Mouse (Mus musculus): ENCODE data around the gene Rnf40. TPM values are rescaled to one million over a fixed set of nuclear protein-coding genes. Genes with fewer than 3 reads are reported as not detected.
"Not testable (repeated sequence)": the region's sequence is repeated elsewhere in the genome, so short reads cannot be mapped to it uniquely, and the experiment has no call there.

The Rnf40 gene
- total RNA-seq, 2 experiments from 2014 or later: 48.4 to 50.5 TPM

GRCm38 (mm10) chr7:127601735-127602134 lies 13.2 kb downstream of the Rnf40 start:
- no peak for DNase-seq (ENCODE audit: low spot score in 2 of 2)

GRCm38 (mm10) chr7:127602903-127603302 lies 14.3 kb downstream of the Rnf40 start:
- no peak for DNase-seq (ENCODE audit: low spot score in 2 of 2)

- DNase-seq (ENCODE audit: low spot score in 2 of 2): no peak
These were observed 15.7 kb downstream of the Rnf40 start for GRCm38 (mm10) chr7:127604256-127604655.

- DNase-seq (ENCODE audit: low spot score in 2 of 2): no peak
These were observed 18.6 kb downstream of the Rnf40 start for GRCm38 (mm10) chr7:127607150-127607549.

GRCm38 (mm10) chr7:127611011-127611410 lies 22.4 kb downstream of the Rnf40 start:
- DNase-seq (ENCODE audit: low spot score in 2 of 2): no peak

GRCm38 (mm10) chr7:127611561-127611960 lies 23.0 kb downstream of the Rnf40 start:
- no peak for DNase-seq (ENCODE audit: low spot score in 2 of 2)

GRCm38 (mm10) chr7:127613501-127613900 lies 24.9 kb downstream of the Rnf40 start:
- no peak for DNase-seq (ENCODE audit: low spot score in 2 of 2)

GRCm38 (mm10) chr7:127614091-127614490 lies 25.5 kb downstream of the Rnf40 start:
- DNase-seq (ENCODE audit: low spot score in 2 of 2): no peak

- peak in 1 of 2 experiments; percentile 60 for DNase-seq (ENCODE audit: low spot score in 2 of 2)
These were observed 25.9 kb downstream of the Rnf40 start for GRCm38 (mm10) chr7:127614511-127614890.

- DNase-seq (ENCODE audit: low spot score in 2 of 2): peak; percentile 45 to 79
These were observed 26.6 kb downstream of the Rnf40 start, which contains the start of gene Zfp629 for GRCm38 (mm10) chr7:127614891-127615843. Gene Zfp629 (minus strand): TSS chr7:127615797.

GRCm38 (mm10) chr7:127616336-127616735 lies 27.8 kb downstream of the Rnf40 start:
- no peak for DNase-seq (ENCODE audit: low spot score in 2 of 2)

GRCm38 (mm10) chr7:127616881-127617280 lies 28.3 kb downstream of the Rnf40 start:
- DNase-seq (ENCODE audit: low spot score in 2 of 2): no peak

GRCm38 (mm10) chr7:127617962-127618361 lies 29.4 kb downstream of the Rnf40 start:
- no peak for DNase-seq (ENCODE audit: low spot score in 2 of 2)

GRCm38 (mm10) chr7:127618402-127618801 lies 29.8 kb downstream of the Rnf40 start:
- DNase-seq (ENCODE audit: low spot score in 2 of 2): not testable (repeated sequence)

GRCm38 (mm10) chr7:127626039-127626438 lies 37.5 kb downstream of the Rnf40 start:
- no peak for DNase-seq (ENCODE audit: low spot score in 2 of 2)

GRCm38 (mm10) chr7:127626471-127626870 lies 37.9 kb downstream of the Rnf40 start:
- DNase-seq (ENCODE audit: low spot score in 2 of 2): no peak

GRCm38 (mm10) chr7:127628646-127629045 lies 40.1 kb downstream of the Rnf40 start:
- no peak for DNase-seq (ENCODE audit: low spot score in 2 of 2)

GRCm38 (mm10) chr7:127631416-127631815 lies 42.8 kb downstream of the Rnf40 start:
- DNase-seq (ENCODE audit: low spot score in 2 of 2): no peak

GRCm38 (mm10) chr7:127636963-127637362 lies 48.4 kb downstream of the Rnf40 start:
- DNase-seq (ENCODE audit: low spot score in 2 of 2): peak; percentile 63 to 81

GRCm38 (mm10) chr7:127641260-127641659 lies 52.7 kb downstream of the Rnf40 start:
- DNase-seq (ENCODE audit: low spot score in 2 of 2): no peak

- DNase-seq (ENCODE audit: low spot score in 2 of 2): no peak
These were observed 53.7 kb downstream of the Rnf40 start for GRCm38 (mm10) chr7:127642254-127642653.

GRCm38 (mm10) chr7:127646363-127646762 lies 57.8 kb downstream of the Rnf40 start:
- no peak for DNase-seq (ENCODE audit: low spot score in 2 of 2)

GRCm38 (mm10) chr7:127647576-127647975 lies 59.0 kb downstream of the Rnf40 start:
- not testable (repeated sequence) for DNase-seq (ENCODE audit: low spot score in 2 of 2)

Data from gastrocnemius, postnatal 4 days (tissue).